Mouse (Mus musculus) olfactory bulb, adult 2 months (tissue): ENCODE data around the gene Rpusd1.

Experiments
- CTCF ChIP-seq: fragments of 200-500 bp; IDR thresholded peaks from 2 replicates; pipeline ENCODE4 v1.5.1; 2012; ENCODE audit warnings: low read depth, mild to moderate bottlenecking, low read length, moderate library complexity; ENCODE audit not compliant: insufficient read depth
- POLR2A ChIP-seq: fragments of 200-500 bp; IDR thresholded peaks from 2 replicates; pipeline ENCODE4 v1.6.1; 2012; ENCODE audit warnings: mild to moderate bottlenecking, low read depth, low read length, moderate library complexity; ENCODE audit not compliant: insufficient read depth

DNA sequence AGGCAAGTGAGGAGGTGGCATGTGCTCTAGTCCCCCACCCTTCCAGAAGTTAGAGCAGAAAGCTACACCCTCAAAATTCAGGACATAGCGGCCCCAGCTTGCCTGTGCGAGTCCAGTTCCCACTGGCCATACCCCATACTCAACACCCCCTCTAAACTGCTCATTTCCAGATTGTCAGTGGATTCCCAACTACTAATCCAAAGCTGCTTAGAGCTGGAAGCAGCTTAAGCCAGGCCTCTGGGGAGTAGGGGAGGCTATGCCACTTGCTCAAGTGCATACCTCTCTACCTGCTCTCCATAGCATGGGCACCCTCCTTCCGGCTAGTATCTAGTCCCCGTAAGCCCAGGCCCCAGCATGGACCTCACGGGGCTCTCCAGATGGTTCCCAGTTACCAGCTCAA lies 6.0 kb upstream of the Rpusd1 start:
- TF ChIP-seq CTCF: no peak
- TF ChIP-seq POLR2A: no peak
